Mouse (Mus musculus): Measurements from ENCODE around the gene Pkdrej.

The Pkdrej gene

GRCm38 (mm10) chr15:85828071-85828470 is 6.5 kb upstream of the Pkdrej start:
- ChIA-PET CTCF (interaction anchor here in 2 of 4 experiments (0.8 to 0.9 kb wide), 2 partner anchors 13 kb away, joined by 3 read pairs; no protein-coding TSS in a partner anchor), POLR2A (interaction anchor here in 2 of 4 experiments (1.0 to 1.2 kb wide), 2 partner anchors 11 to 51 kb away, joined by 3 to 4 read pairs; partner anchors contain the start of gene Trmu (in 1 of the 2))

GRCm38 (mm10) chr15:85826676-85827075 is 5.1 kb upstream of the Pkdrej start:
- ChIA-PET POLR2A (interaction anchor here in 2 of 4 experiments (0.6 to 1.9 kb wide), 3 partner anchors 14 to 1633 kb away, joined by 3 to 7 read pairs (median 3); partner anchors contain the start of gene Cdpf1 (in 1 of the 2)), CTCF (no interaction called here)

DNA sequence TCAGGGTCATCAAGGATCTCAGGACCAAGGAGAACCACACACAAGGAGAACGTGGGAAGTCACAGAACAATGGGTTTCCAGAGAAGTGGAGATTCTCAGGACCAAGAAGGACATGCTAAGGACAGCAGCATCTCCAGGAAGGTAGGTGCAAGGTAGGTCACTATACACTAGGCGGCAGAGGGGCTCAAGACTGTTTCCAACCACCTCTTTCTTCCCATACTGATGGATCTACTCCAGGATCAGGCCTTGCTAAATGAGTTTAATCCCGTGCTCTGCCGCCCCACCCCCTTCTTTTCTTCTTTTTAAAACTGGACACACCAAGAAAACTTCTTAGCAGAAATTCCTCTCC is 451 bp upstream of the Pkdrej start:
- ChIA-PET POLR2A (interaction anchor here in 3 of 4 experiments (0.6 to 2.9 kb wide), 7 partner anchors 9 to 57 kb away, joined by 4 to 22 read pairs (median 9); partner anchors contain the start of genes Cdpf1 (in 3 of the 3), Ttc38 (in 2 of the 3) and Trmu (in 1 of the 3)), CTCF (interaction anchor here in 2 of 4 experiments (1.0 to 2.0 kb wide), 3 partner anchors 11 to 211 kb away, joined by 4 to 6 read pairs (median 5); partner anchors contain the start of gene Cdpf1 (in 1 of the 2))

- ChIA-PET CTCF (interaction anchor here in 2 of 4 experiments (1.4 to 2.0 kb wide), 3 partner anchors 22 to 28 kb away, joined by 5 to 6 read pairs (median 6); no protein-coding TSS in a partner anchor), POLR2A (interaction anchor here in 2 of 4 experiments (0.7 to 1.8 kb wide), 11 partner anchors 8 to 252 kb away, joined by 3 to 9 read pairs (median 3); partner anchors contain the start of genes Gtse1 (in 2 of the 2), Pkdrej (in 1 of the 2), Trmu (in 1 of the 2) and Ttc38 (in 1 of the 2))
Measured at GRCm38 (mm10) chr15:85813428-85813827, 8.1 kb downstream of the Pkdrej start.

DNA sequence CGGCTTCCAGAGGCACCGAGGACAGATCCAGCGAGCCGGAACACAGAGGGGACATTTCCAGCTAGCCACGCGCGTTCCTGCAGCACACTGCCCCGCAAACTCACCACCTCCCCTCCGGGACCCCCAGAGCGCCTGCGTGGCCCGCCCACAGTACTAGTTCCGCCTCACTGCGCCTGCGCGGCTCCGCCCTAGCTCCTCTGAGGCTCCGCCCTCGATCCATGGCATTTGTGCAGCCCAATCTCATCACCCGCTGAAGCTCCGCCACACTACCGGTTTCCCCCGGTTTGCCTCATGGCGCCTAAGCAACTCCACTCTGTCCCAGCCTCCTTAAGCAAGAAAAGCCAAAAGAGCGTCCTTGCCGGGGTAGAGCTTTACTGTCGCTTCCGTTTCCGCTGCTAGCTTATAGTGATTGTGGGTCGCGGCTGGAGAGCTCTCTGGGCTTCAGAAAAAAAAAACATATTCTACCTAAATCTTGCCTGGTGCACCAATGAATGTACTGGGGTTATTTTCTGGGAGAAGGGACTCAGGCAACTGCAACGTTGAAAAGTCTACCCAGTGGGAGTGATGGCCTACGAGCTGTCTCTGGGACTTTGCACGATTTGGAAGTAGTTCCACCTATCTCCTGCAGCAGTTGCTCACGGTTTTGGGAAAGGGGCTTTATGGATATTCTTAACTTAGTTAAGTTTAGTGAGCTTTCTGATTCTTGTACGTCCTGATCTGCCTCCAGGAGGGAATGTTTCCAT is 9.8 kb downstream of the Pkdrej start, which contains the start of gene Cdpf1:
Gene Cdpf1, minus strand, starts transcription at position 163 of the 743 bp plus-strand sequence.
- ChIA-PET POLR2A (interaction anchor here (0.6 to 5.2 kb wide), 74 partner anchors 8 to 775 kb away, joined by 3 to 58 read pairs (median 4); partner anchors contain the start of genes Gtse1 (in 3 of the 4), Pkdrej (in 3 of the 4), Ttc38 (in 3 of the 4) and Celsr1 (in 2 of the 4)), CTCF (interaction anchor here in 3 of 4 experiments (0.6 to 2.0 kb wide), 23 partner anchors 10 to 683 kb away, joined by 3 to 14 read pairs (median 4); partner anchors contain the start of genes Ppara (in 2 of the 3), Ttc38 (in 2 of the 3) and Pkdrej (in 1 of the 3))

DNA sequence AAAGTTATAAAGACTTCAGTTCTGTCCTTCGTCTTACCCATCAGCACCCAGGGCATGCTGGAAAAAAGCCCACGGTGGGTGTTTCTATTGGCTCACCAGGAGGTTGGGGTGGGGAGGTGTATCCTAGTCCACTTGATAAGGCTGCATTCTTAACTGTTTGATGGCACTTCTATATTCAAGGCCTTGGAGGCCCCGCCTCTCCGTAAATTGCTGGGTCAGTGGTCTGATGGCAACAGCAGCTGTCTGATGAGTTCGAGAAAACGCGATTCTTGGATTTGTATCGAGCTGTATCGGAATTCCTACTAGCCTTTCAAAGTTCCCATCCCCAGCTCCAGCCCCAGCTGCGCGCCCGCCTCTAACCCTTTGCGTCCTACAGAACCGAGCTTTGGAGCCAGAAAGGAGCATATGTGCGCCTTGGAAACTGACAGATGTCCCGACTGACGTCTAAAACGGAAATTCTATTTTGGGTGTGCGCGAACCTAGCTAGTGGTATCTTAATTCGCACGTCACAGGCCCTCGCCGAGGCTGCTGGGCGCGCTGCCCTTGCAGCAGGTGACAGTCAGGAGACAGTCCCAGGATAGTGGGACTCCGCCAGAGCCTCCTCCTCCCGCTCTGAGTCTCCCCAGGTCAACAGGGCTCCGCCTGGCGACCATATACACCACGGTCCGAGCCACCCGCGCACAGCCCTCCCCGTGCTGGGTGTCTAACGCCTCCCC is 10.6 kb downstream of the Pkdrej start:
- POLR2A ChIA-PET: interaction anchor here (0.6 to 5.2 kb wide), 71 partner anchors 8 to 774 kb away, joined by 3 to 58 read pairs (median 4); partner anchors contain the start of genes Gtse1 (in 3 of the 4), Pkdrej (in 3 of the 4), Ttc38 (in 3 of the 4) and Celsr1 (in 2 of the 4)
- CTCF ChIA-PET: interaction anchor here in 3 of 4 experiments (0.6 to 2.0 kb wide), 23 partner anchors 11 to 683 kb away, joined by 3 to 14 read pairs (median 4); partner anchors contain the start of genes Ppara (in 2 of the 3), Ttc38 (in 2 of the 3) and Pkdrej (in 1 of the 3)

DNA sequence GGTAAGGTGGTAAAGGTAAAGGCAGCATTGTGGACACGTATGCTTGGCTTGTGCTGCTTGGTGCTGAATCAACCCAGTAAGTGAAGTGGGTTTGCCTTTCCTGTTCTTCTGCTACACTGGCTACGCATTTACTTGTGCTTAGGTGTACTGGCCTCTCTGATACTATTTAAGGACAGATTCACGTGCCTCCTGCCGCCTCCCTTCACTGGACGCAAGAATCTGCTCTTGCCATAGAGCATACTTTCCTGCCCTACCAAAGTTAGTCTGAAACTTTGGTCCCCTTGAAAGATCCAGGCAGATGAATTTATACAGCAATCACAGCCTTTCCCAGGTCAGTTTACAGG is 11.1 kb downstream of the Pkdrej start:
- ChIA-PET POLR2A (interaction anchor here in 3 of 4 experiments (0.6 to 5.2 kb wide), 24 partner anchors 7 to 774 kb away, joined by 3 to 58 read pairs (median 6); partner anchors contain the start of genes Pkdrej (in 2 of the 3), Gtse1 (in 1 of the 3), Ppara (in 1 of the 3) and Trmu (in 1 of the 3)), CTCF (interaction anchor here in 1 of 4 experiments (0.8 to 2.0 kb wide), 6 partner anchors 21 to 330 kb away, joined by 3 to 14 read pairs (median 5); partner anchors contain the start of gene Ttc38)

DNA sequence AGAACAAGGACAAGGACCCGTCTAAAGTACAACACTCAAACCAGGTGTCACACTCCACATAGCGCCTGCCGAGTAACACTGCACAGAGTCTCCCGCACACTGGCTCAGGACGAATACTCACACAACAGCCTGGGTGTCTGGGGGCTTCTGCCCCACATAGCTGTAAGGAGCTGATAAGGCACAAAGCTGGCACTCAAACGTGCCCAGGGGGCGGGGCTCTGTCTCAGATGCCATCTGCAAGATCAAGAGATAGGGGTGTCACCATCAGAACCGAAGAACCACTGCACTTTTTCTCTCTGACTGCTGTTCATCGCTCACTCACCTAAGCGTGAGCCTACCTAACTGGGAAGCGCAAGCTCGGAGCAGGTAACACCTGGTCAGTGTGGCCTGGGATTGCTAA is 12.4 kb downstream of the Pkdrej start:
- ChIA-PET POLR2A (interaction anchor here in 2 of 4 experiments (0.8 to 5.2 kb wide), 9 partner anchors 12 to 360 kb away, joined by 3 to 58 read pairs (median 6); partner anchors contain the start of genes Ttc38 (in 2 of the 2), Gtse1 (in 1 of the 2), Pkdrej (in 1 of the 2) and Trmu (in 1 of the 2)), CTCF (interaction anchor here in 3 of 4 experiments (0.6 to 1.0 kb wide), 4 partner anchors 32 to 211 kb away, joined by 3 to 4 read pairs (median 3); partner anchors contain the start of gene Ppara (in 1 of the 3))

GRCm38 (mm10) chr15:85808434-85808833 is 13.1 kb downstream of the Pkdrej start:
- CTCF ChIA-PET: interaction anchor here in 2 of 4 experiments (1.0 kb wide), 2 partner anchors 51 to 74 kb away, joined by 3 read pairs; partner anchors contain the start of gene Ppara (in 1 of the 2)
- POLR2A ChIA-PET: interaction anchor here in 2 of 4 experiments (0.6 to 5.2 kb wide), 11 partner anchors 12 to 360 kb away, joined by 3 to 58 read pairs (median 6); partner anchors contain the start of genes Ttc38 (in 2 of the 2), Gtse1 (in 1 of the 2), Pkdrej (in 1 of the 2) and Trmu (in 1 of the 2)

DNA sequence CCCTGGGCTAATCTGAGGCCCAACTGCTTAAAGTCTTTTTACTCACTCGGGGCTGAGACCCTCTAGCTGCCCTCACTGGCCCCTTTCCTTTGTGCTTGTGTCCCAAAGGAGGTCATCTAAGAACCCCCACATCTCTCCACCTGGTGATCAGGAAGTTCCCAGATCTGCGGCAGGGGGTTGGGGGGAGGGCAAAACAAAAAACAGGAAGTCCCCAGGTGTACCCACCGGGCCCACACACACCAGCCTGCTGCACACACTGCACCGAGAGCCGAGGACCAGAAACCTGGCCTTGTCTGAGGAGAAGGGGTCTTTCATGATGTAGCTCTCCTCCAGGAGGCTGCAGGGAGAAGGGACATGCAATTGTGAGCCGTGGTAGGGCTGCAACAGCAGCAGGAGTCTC is 13.5 kb downstream of the Pkdrej start:
- ChIA-PET CTCF (interaction anchor here in 1 of 4 experiments (0.5 kb wide), 1 partner anchor 33 kb away, joined by 3 read pairs; no protein-coding TSS in a partner anchor), POLR2A (interaction anchor here in 2 of 4 experiments (0.6 to 5.2 kb wide), 10 partner anchors 13 to 361 kb away, joined by 3 to 58 read pairs (median 6); partner anchors contain the start of genes Ttc38 (in 2 of the 2), Pkdrej (in 1 of the 2) and Trmu (in 1 of the 2))

- ChIA-PET POLR2A (interaction anchor here in 1 of 4 experiments (5.2 kb wide), 1 partner anchor 24 kb away, joined by 58 read pairs; the partner anchor contains the start of gene Ttc38), CTCF (interaction anchor here in 1 of 4 experiments (0.6 kb wide), 1 partner anchor 358 kb away, joined by 3 read pairs; no protein-coding TSS in a partner anchor)
Measured at GRCm38 (mm10) chr15:85807404-85807803, 14.1 kb downstream of the Pkdrej start.

DNA sequence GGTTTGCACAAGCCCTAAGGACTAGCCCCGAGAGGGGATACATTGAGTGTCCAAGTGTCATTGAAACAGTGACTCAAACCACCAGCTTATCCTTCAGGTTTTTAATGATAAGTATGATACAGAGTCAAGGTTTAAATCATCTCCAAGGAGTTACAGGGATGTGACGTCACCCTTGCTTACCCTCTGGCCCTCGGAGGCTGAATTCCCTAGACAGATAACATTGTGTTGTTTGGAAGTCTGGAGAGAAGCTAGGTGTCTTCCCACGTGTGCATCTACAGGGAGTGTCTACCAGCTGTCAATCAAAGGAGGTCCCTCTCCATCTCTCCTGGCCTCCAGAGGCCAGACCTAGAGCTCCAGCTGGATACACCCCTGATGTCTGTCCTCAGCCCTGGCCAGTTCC is 14.6 kb downstream of the Pkdrej start:
- CTCF ChIA-PET: interaction anchor here in 1 of 4 experiments (0.6 kb wide), 1 partner anchor 359 kb away, joined by 3 read pairs; no protein-coding TSS in a partner anchor
- POLR2A ChIA-PET: interaction anchor here in 3 of 4 experiments (0.5 to 0.6 kb wide), 3 partner anchors 97 to 513 kb away, joined by 4 to 6 read pairs (median 5); no protein-coding TSS in a partner anchor

- ChIA-PET POLR2A (interaction anchor here in 2 of 4 experiments (1.1 to 1.6 kb wide), 2 partner anchors 8 kb away, joined by 8 read pairs; partner anchors contain the start of gene Cdpf1 (in 2 of the 2)), CTCF (no interaction called here)
Measured at GRCm38 (mm10) chr15:85802931-85803330, 18.6 kb downstream of the Pkdrej start.

DNA sequence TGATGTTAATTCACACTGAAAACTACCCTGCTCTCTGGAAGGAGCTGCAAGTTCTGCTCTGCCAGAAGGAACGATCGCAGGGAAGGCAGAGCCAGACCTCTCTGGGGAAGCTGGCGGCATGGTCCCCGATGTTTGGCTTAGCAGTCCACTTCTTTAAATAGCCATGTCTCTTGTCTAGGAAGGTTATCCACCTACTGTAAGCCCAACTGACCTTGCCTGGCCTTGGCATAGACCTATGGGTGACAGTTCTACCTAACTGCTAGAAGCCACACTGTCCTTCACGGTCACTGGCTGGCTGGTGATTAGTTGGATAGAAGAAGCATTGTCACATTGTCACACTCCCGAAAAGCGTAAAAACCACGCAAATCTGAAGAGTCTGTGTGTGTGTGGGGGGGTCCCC is 22.9 kb downstream of the Pkdrej start:
- ChIA-PET CTCF (no interaction called here), POLR2A (interaction anchor here in 1 of 4 experiments (2.4 kb wide), 1 partner anchor 13 kb away, joined by 11 read pairs; the partner anchor contains the start of gene Cdpf1)

GRCm38 (mm10) chr15:85795516-85795915 is 26.0 kb downstream of the Pkdrej start:
- POLR2A ChIA-PET: no interaction called here
- CTCF ChIA-PET: no interaction called here

- POLR2A ChIA-PET: no interaction called here
- CTCF ChIA-PET: no interaction called here
Measured at GRCm38 (mm10) chr15:85792819-85793218, 28.7 kb downstream of the Pkdrej start.

DNA sequence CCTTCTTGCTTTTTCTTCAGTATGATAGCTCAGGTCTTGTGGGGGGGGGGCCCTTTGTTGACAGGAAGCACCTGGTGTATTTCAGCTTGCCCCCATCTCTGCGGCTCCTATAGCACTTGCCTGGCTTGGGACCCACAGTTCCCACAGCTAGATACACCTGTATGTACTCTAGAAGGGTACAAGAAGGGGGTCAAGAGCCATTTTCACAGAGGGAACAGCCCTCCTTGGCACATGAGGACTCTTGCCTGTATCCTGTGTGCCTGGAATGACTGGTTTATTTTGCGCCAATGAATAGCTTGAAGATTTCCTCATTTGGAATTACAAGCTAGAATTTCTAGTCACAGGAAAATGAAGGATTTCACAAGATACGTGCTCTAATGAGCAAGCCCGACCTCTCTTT is 30.1 kb downstream of the Pkdrej start:
- POLR2A ChIA-PET: interaction anchor here in 1 of 4 experiments (0.6 to 1.0 kb wide), 2 partner anchors 77 to 213 kb away, joined by 3 to 4 read pairs; no protein-coding TSS in a partner anchor
- CTCF ChIA-PET: interaction anchor here in 1 of 4 experiments (0.6 kb wide), 1 partner anchor 105 kb away, joined by 3 read pairs; no protein-coding TSS in a partner anchor

All from embryonic stem cell, embryonic (primary cell).